Mouse (Mus musculus): ENCODE data around the gene Epo. TPM values are rescaled to one million over a fixed set of nuclear protein-coding genes. Genes with fewer than 3 reads are reported as not detected.
A peak's percentile ranks its signal among the peaks of the same experiment; 100 is the strongest.

Epo gene
- polyA plus RNA-seq, 1 experiment from 2014 or later = 1.3 TPM

DNA sequence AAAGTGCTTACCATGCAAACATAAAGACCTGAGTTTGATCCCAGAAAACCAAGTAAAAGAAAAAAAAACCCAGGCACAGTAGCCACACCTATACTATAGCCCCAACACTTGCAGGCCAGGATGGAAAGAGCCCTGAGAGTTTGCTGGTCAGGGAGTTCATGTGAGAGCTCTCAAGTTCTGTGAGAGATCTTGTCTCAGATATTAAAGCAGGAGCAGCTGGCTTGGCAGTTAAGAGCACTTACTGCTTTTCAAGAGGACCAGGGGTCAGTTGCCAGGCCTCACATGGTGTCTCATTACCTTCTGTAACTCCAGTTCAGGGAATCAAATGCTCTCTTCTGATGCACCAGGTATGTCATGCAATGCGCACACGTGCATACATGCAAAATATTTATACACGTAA is 1.7 kb upstream of the Epo start:
- Histone ChIP-seq H3K4me1 (replicated peaks) (peaks cover 29% of the 10 kb centered on the region), H3K4me3 (no peak overlapping the region), H3K36me3 (peaks cover 8% of the 10 kb centered on the region), H3K9me3 (no peaks in the 10 kb centered on the region), H3K27ac (no peak overlapping the region), H3K27me3 (ENCODE audit: insufficient read depth, poor library complexity, severe bottlenecking) (no peaks in the 10 kb centered on the region)
- WGBS = 93% methylated on average over 3 of the region's 3 CpGs
- no peak for DNase-seq (ENCODE audit: low spot score)

- WGBS = 0% methylated on average over 12 of the region's 12 CpGs
- Histone ChIP-seq H3K4me3 (peak overlapping the region; percentile 82), H3K4me1 (replicated peaks) (peaks cover 49% of the 10 kb centered on the region), H3K9me3 (no peaks in the 10 kb centered on the region), H3K36me3 (peaks cover 28% of the 10 kb centered on the region), H3K27me3 (ENCODE audit: insufficient read depth, poor library complexity, severe bottlenecking) (no peaks in the 10 kb centered on the region), H3K27ac (peak overlapping the region; percentile 95)
- no peak for DNase-seq (ENCODE audit: low spot score)
Observed at GRCm38 (mm10) chr5:137532808-137533116, 280 bp downstream of the Epo start.

DNA sequence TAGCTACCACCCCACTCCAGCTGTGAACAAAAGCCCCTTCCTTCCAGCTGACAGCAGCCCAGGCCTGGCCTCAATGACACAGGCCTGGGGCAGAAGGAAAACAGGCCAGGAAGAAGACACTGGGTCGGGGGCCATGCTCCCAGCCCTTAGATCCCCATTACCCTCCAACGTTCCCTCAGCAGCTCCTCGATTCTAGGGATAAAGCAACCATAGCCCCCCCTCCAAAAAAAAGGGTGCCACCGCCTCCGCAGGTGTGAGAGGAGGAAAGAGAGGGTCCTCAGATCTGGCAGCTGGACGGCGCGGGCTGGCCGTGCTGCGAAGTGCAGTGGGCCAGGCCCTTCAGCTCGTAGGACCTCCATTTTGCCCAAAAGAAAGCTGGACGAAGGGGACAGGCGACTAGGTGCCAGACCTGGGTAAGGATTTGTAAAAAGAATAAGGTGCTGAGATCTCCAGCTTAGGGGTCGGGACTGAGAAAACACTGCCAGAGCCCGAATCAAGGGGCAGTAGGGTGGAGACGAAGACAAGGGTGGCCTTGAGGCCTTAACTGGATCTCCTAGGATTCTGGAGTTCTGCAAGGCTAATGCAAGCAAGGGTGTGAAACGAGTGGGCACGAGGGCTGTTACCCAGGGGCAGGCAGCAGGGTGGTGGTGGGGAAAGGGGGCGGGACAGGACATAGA is 773 bp downstream of the Epo start:
- no peaks in the 10 kb centered on the region for H3K27me3 ChIP-seq (ENCODE audit: insufficient read depth, poor library complexity, severe bottlenecking)
- 1% methylated on average over 19 of the region's 19 CpGs for WGBS
- H3K36me3 ChIP-seq = peaks cover 33% of the 10 kb centered on the region
- H3K4me1 ChIP-seq (replicated peaks) = peaks cover 52% of the 10 kb centered on the region
- H3K27ac ChIP-seq = peak overlapping the region; percentile 95
- H3K4me3 ChIP-seq = peak overlapping the region; percentile 82
- DNase-seq (ENCODE audit: low spot score) = peak; percentile 57
- no peaks in the 10 kb centered on the region for H3K9me3 ChIP-seq

GRCm38 (mm10) chr5:137531414-137532130 is 1.5 kb downstream of the Epo start:
- peak; percentile 90 for DNase-seq (ENCODE audit: low spot score)
- Histone ChIP-seq H3K27me3 (ENCODE audit: insufficient read depth, poor library complexity, severe bottlenecking) (no peaks in the 10 kb centered on the region), H3K4me1 (replicated peaks) (peaks cover 59% of the 10 kb centered on the region), H3K36me3 (peaks cover 40% of the 10 kb centered on the region), H3K4me3 (peak overlapping the region; percentile 82), H3K27ac (peak overlapping the region; percentile 95), H3K9me3 (no peaks in the 10 kb centered on the region)
- WGBS = under 1% methylated on average over 51 of the region's 51 CpGs

- Histone ChIP-seq H3K4me1 (replicated peaks) (peaks cover 66% of the 10 kb centered on the region), H3K4me3 (peak overlapping the region; percentile 82), H3K36me3 (peaks cover 47% of the 10 kb centered on the region), H3K9me3 (no peaks in the 10 kb centered on the region), H3K27me3 (ENCODE audit: insufficient read depth, poor library complexity, severe bottlenecking) (no peaks in the 10 kb centered on the region), H3K27ac (peak overlapping the region; percentile 95)
- DNase-seq (ENCODE audit: low spot score) = peak; percentile 73
- under 1% methylated on average over 46 of the region's 46 CpGs for WGBS
Observed at GRCm38 (mm10) chr5:137530588-137531413, 2.2 kb downstream of the Epo start.

GRCm38 (mm10) chr5:137530075-137530474 is 3.0 kb downstream of the Epo start:
- Histone ChIP-seq H3K27me3 (ENCODE audit: insufficient read depth, poor library complexity, severe bottlenecking) (no peaks in the 10 kb centered on the region), H3K9me3 (no peaks in the 10 kb centered on the region), H3K36me3 (peaks cover 54% of the 10 kb centered on the region), H3K4me1 (replicated peaks) (peaks cover 73% of the 10 kb centered on the region), H3K27ac (peak overlapping the region; percentile 95), H3K4me3 (peak overlapping the region; percentile 82)
- no peak for DNase-seq (ENCODE audit: low spot score)
- 80% methylated on average over 8 of the region's 8 CpGs for WGBS

DNA sequence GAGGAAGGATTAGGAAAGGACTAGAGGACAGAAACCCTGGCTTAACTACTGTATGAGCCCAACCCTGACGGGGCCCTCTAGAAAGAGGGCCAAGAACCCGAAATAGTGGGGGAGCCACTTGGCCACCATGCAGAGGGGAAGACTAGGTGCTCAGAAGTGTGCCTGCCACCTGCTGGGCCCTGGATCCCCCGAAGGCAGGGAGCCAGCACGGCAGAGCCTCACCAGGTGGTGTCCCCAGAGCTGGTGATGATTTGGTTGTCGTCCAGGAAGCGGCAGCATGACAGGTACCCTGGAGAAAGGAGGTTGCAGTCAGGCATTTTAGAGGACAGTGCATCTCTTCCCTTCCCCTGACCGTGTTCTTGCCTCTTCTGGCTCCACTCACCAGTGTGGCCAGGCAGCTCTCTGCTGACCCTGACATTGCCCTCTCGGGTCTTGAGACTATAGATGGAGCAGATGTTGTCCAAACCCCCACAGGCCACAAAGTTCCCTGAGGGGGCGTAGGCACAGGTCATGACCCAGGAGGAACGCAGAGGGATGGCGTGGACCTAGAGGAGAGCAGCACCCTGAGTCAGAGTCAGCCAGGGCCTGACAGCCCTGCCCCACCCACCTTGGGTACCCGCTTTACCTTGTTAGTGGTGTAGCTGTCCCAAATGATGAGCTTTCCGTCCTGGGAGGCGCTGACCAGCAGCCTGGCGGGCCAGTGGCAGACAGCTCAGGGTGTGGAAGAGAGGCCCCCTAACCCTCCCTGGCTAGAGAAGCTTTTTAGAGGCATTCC is 3.6 kb downstream of the Epo start:
- Histone ChIP-seq H3K27me3 (ENCODE audit: insufficient read depth, poor library complexity, severe bottlenecking) (no peaks in the 10 kb centered on the region), H3K36me3 (peaks cover 61% of the 10 kb centered on the region), H3K4me1 (replicated peaks) (peaks cover 74% of the 10 kb centered on the region), H3K4me3 (peak overlapping the region; percentile 82), H3K9me3 (no peaks in the 10 kb centered on the region), H3K27ac (peak overlapping the region; percentile 95)
- DNase-seq (ENCODE audit: low spot score) = no peak
- whole genome bisulfite sequencing = 73% methylated on average over 15 of the region's 15 CpGs

DNA sequence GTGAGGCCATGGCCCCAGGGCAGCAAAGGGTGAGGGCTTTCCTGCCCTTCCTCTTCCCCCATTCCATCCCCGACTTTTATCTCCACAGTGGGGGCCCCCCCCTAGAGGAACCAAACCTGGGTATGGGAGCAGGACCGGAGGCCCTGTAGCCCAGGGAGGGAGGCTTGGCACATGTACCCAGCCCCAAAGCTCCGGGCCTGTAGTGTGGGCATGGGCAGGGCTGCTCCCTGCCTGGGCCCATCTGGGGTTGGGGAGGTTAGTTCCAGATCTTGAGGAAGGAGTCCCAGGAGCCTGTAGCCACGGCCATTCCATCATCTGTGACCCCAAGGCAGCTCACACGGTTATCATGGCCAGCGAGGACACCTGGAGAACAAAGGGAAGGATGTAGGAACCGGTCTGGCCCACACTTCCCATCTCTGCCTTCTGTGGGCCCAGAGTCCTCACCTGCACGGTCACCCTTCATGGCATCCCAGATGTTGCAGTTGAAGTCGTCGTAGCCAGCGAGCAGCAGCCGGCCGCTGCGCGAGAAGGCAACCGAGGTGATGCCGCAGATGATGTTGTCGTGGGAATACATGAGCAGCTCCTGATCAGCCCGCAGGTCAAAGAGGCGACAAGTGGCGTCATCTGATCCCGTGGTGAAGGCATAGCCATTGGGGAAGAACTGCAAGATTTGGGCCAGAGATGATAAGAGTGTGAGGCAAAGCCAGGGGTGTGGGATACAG is 4.6 kb downstream of the Epo start:
- peaks cover 69% of the 10 kb centered on the region for H3K4me1 ChIP-seq (replicated peaks)
- no peak overlapping the region for H3K4me3 ChIP-seq
- no peaks in the 10 kb centered on the region for H3K27me3 ChIP-seq (ENCODE audit: insufficient read depth, poor library complexity, severe bottlenecking)
- H3K9me3 ChIP-seq = no peaks in the 10 kb centered on the region
- peak overlapping the region; percentile 4; the same call in 1 of the 2 replicates for H3K27ac ChIP-seq
- DNase-seq (ENCODE audit: low spot score) = no peak
- 89% methylated on average over 22 of the region's 22 CpGs for WGBS
- peaks cover 71% of the 10 kb centered on the region for H3K36me3 ChIP-seq

- Histone ChIP-seq H3K27ac (peak overlapping the region; percentile 66), H3K9me3 (no peaks in the 10 kb centered on the region), H3K4me1 (replicated peaks) (peaks cover 71% of the 10 kb centered on the region), H3K36me3 (peaks cover 81% of the 10 kb centered on the region), H3K27me3 (ENCODE audit: insufficient read depth, poor library complexity, severe bottlenecking) (no peaks in the 10 kb centered on the region), H3K4me3 (peak overlapping the region; percentile 4; the same call in 1 of the 2 replicates)
- WGBS = 58% methylated on average over 1 of the region's 1 CpGs
- DNase-seq (ENCODE audit: low spot score) = no peak
Observed at GRCm38 (mm10) chr5:137527413-137527812, 5.6 kb downstream of the Epo start.

- H3K36me3 ChIP-seq = peaks cover 91% of the 10 kb centered on the region
- H3K9me3 ChIP-seq = no peaks in the 10 kb centered on the region
- no peaks in the 10 kb centered on the region for H3K27me3 ChIP-seq (ENCODE audit: insufficient read depth, poor library complexity, severe bottlenecking)
- H3K4me1 ChIP-seq (replicated peaks) = peaks cover 65% of the 10 kb centered on the region
- peak overlapping the region; percentile 70 for H3K27ac ChIP-seq
- H3K4me3 ChIP-seq = 0 out of 2 replicates have a peak overlapping the region, but pooled peaks have one; percentile 16
- WGBS = 47% methylated on average over 16 of the region's 16 CpGs
- DNase-seq (ENCODE audit: low spot score) = no peak
Observed at GRCm38 (mm10) chr5:137526192-137526936, 6.7 kb downstream of the Epo start.

- 78% methylated on average over 16 of the region's 16 CpGs for WGBS
- Histone ChIP-seq H3K27ac (peak overlapping the region; percentile 56; the same call in 1 of the 2 replicates), H3K9me3 (no peaks in the 10 kb centered on the region), H3K4me1 (replicated peaks) (peaks cover 56% of the 10 kb centered on the region), H3K4me3 (no peak overlapping the region), H3K27me3 (ENCODE audit: insufficient read depth, poor library complexity, severe bottlenecking) (no peaks in the 10 kb centered on the region), H3K36me3 (peaks cover 99% of the 10 kb centered on the region)
- DNase-seq (ENCODE audit: low spot score) = no peak
Observed at GRCm38 (mm10) chr5:137525511-137525910, 7.5 kb downstream of the Epo start.
